Mouse (Mus musculus) macrophage (primary cell): ENCODE measurements around the gene Wasf2. TPM values are rescaled to one million over a fixed set of nuclear protein-coding genes. Genes with fewer than 3 reads are reported as not detected.

ENCODE experiments used
- H3K27ac ChIP-seq: fragments of 350-480 bp; formaldehyde crosslinking; 2 replicates; pipeline ENCODE4 v1.9.0; 2021
- H3K36me3 ChIP-seq: fragments of 350-480 bp; formaldehyde crosslinking; 2 replicates; pipeline ENCODE4 v1.9.0; 2021; ENCODE audit errors: inconsistent target
- H3K4me3 ChIP-seq: fragments of 350-480 bp; formaldehyde crosslinking; 2 replicates; pipeline ENCODE4 v1.9.0; 2021; ENCODE audit errors: inconsistent target
- H3K79me2 ChIP-seq: fragments of 350-480 bp; formaldehyde crosslinking; 2 replicates; pipeline ENCODE4 v1.9.0; 2021; ENCODE audit errors: inconsistent target
- WGBS: methylation state at CpG from one replicate; pipeline ENCODE4 v1.1.7; 2026; ENCODE audit warnings: inconsistent platforms; ENCODE audit not compliant: missing documents; 5-methylcytosine and 5-hydroxymethylcytosine counted together
- polyA plus RNA-seq: library from polyadenylated mRNA; stranded (reverse); fragments of 250-400 nt; gene quantifications from 3 replicates; pipeline ENCODE4 v1.2.4, GENCODE M21; 2018; ENCODE audit warnings: inconsistent platforms

The Wasf2 gene
- polyA plus RNA-seq, 1 experiment from 2014 or later = 117 TPM

- no peaks in the 10 kb centered on the region for H3K79me2 ChIP-seq
- H3K27ac ChIP-seq = no peak overlapping the region
- WGBS = 56% methylated on average over 5 of the region's 5 CpGs
- no peaks in the 10 kb centered on the region for H3K36me3 ChIP-seq
- H3K4me3 ChIP-seq = no peak overlapping the region
Observed at GRCm38 (mm10) chr4:133109335-133109801, 20.9 kb upstream of the Wasf2 start.

GRCm38 (mm10) chr4:133112175-133112838 is 18.0 kb upstream of the Wasf2 start:
- H3K27ac ChIP-seq = no peak overlapping the region
- no peak overlapping the region for H3K4me3 ChIP-seq
- no peaks in the 10 kb centered on the region for H3K79me2 ChIP-seq
- WGBS = 73% methylated on average over 13 of the region's 13 CpGs
- H3K36me3 ChIP-seq = no peaks in the 10 kb centered on the region

GRCm38 (mm10) chr4:133113351-133113882 is 16.9 kb upstream of the Wasf2 start:
- WGBS = 83% methylated on average over 5 of the region's 6 CpGs

GRCm38 (mm10) chr4:133114762-133115161 is 15.5 kb upstream of the Wasf2 start:
- 93% methylated on average over 3 of the region's 3 CpGs for WGBS

More at GRCm38 (mm10) chr4:133113351-133113882, 16.9 kb upstream of the Wasf2 start:
- H3K4me3 ChIP-seq = no peak overlapping the region
- no peaks in the 10 kb centered on the region for H3K79me2 ChIP-seq
- no peak overlapping the region for H3K27ac ChIP-seq
- H3K36me3 ChIP-seq = no peaks in the 10 kb centered on the region

GRCm38 (mm10) chr4:133115721-133116429 is 14.4 kb upstream of the Wasf2 start:
- H3K36me3 ChIP-seq = no peaks in the 10 kb centered on the region
- no peaks in the 10 kb centered on the region for H3K79me2 ChIP-seq
- H3K27ac ChIP-seq = no peak overlapping the region
- 93% methylated on average over 14 of the region's 14 CpGs for WGBS
- H3K4me3 ChIP-seq = no peak overlapping the region

More at GRCm38 (mm10) chr4:133114762-133115161, 15.5 kb upstream of the Wasf2 start:
- no peak overlapping the region for H3K4me3 ChIP-seq
- no peaks in the 10 kb centered on the region for H3K36me3 ChIP-seq
- no peak overlapping the region for H3K27ac ChIP-seq
- no peaks in the 10 kb centered on the region for H3K79me2 ChIP-seq

GRCm38 (mm10) chr4:133116756-133117470 is 13.4 kb upstream of the Wasf2 start:
- Histone ChIP-seq H3K79me2 (no peaks in the 10 kb centered on the region), H3K4me3 (no peak overlapping the region), H3K27ac (peak overlapping the region; percentile 92), H3K36me3 (no peaks in the 10 kb centered on the region)
- 85% methylated on average over 3 of the region's 3 CpGs for WGBS

GRCm38 (mm10) chr4:133117556-133118411 is 12.5 kb upstream of the Wasf2 start:
- Histone ChIP-seq H3K36me3 (no peaks in the 10 kb centered on the region), H3K79me2 (no peaks in the 10 kb centered on the region), H3K27ac (peak overlapping the region; percentile 92), H3K4me3 (peak overlapping the region; percentile 12; the same call in 1 of the 2 replicates)
- 43% methylated on average over 15 of the region's 18 CpGs for WGBS

- no peak overlapping the region for H3K27ac ChIP-seq
- WGBS = 94% methylated on average over 6 of the region's 6 CpGs
- H3K79me2 ChIP-seq = no peaks in the 10 kb centered on the region
- no peaks in the 10 kb centered on the region for H3K36me3 ChIP-seq
- no peak overlapping the region for H3K4me3 ChIP-seq
Observed at GRCm38 (mm10) chr4:133118775-133119375, 11.4 kb upstream of the Wasf2 start.

- H3K27ac ChIP-seq = no peak overlapping the region
- no peaks in the 10 kb centered on the region for H3K79me2 ChIP-seq
- no peak overlapping the region for H3K4me3 ChIP-seq
- H3K36me3 ChIP-seq = no peaks in the 10 kb centered on the region
- 96% methylated on average over 6 of the region's 6 CpGs for whole genome bisulfite sequencing
Observed at GRCm38 (mm10) chr4:133119579-133119978, 10.7 kb upstream of the Wasf2 start.

- 72% methylated on average over 9 of the region's 11 CpGs for WGBS
- H3K4me3 ChIP-seq = no peak overlapping the region
Observed at GRCm38 (mm10) chr4:133120833-133121321, 9.4 kb upstream of the Wasf2 start.

GRCm38 (mm10) chr4:133121416-133121815 is 8.9 kb upstream of the Wasf2 start:
- Histone ChIP-seq H3K27ac (no peak overlapping the region), H3K4me3 (no peak overlapping the region), H3K79me2 (no peaks in the 10 kb centered on the region), H3K36me3 (no peaks in the 10 kb centered on the region)
- WGBS = 88% methylated on average over 1 of the region's 1 CpGs

More at GRCm38 (mm10) chr4:133120833-133121321, 9.4 kb upstream of the Wasf2 start:
- H3K27ac ChIP-seq = no peak overlapping the region
- H3K36me3 ChIP-seq = no peaks in the 10 kb centered on the region
- H3K79me2 ChIP-seq = no peaks in the 10 kb centered on the region

GRCm38 (mm10) chr4:133121974-133122637 is 8.2 kb upstream of the Wasf2 start:
- H3K36me3 ChIP-seq = no peaks in the 10 kb centered on the region
- no peaks in the 10 kb centered on the region for H3K79me2 ChIP-seq
- H3K4me3 ChIP-seq = no peak overlapping the region
- H3K27ac ChIP-seq = no peak overlapping the region
- WGBS = 47% methylated on average over 5 of the region's 5 CpGs

- 79% methylated on average over 2 of the region's 3 CpGs for WGBS
- H3K4me3 ChIP-seq = no peak overlapping the region
- peaks cover 15% of the 10 kb centered on the region for H3K79me2 ChIP-seq
- no peaks in the 10 kb centered on the region for H3K36me3 ChIP-seq
- no peak overlapping the region for H3K27ac ChIP-seq
Observed at GRCm38 (mm10) chr4:133127079-133127478, 3.2 kb upstream of the Wasf2 start.
